Mouse (Mus musculus): ENCODE data around the gene Ncam1.
A peak's percentile ranks its signal among the peaks of the same experiment; 100 is the strongest.

DNA sequence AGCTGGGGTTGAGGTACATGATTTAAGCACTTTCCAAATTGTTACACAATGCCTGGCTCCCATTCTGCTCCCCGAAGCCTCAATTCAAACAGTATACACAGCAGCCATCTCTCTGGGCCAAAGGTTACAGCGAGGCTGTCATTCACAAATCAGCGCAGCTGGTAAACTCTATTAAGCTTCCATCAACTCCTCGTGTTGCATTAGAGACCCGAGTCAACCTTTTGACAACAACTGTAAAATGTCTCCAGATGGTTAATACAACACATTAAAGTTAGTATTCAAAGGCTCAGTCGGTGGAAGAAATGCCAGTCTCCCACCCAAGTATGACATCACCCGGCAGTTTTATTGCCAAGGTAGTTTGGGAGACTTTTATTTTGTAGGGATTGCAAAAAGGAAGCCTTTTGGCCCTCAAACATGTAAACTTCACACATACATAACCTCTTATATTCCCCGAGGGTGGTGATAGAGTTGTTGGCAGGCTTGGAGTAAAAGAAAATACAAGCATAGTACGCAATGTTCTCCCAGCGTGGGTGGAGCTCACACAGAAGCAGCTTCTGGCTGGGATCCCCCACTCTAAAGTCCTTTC lies 204.7 kb downstream of the Ncam1 start:
- no peak for TF ChIP-seq CTCF (IDR thresholded peaks at IDR 0.05; ENCODE audit: low read depth)
- peak; percentile 38; the same call in 1 of the 2 replicates for TF ChIP-seq EP300 (IDR thresholded peaks at IDR 0.05; ENCODE audit: low read depth)

Measured in liver, postnatal 0 days (tissue).